Mouse (Mus musculus): ENCODE data around the gene Eif2ak4. TPM values are rescaled to one million over a fixed set of nuclear protein-coding genes. Genes with fewer than 3 reads are reported as not detected.

Eif2ak4 gene
- polyA plus RNA-seq, 1 experiment from 2014 or later, result 9.8 TPM

- peak; percentile 85 for ATAC-seq
- Histone ChIP-seq H3K9me3 (ENCODE audit: control insufficient read depth, low read length) (no peaks in the 10 kb centered on the region), H3K4me2 (ENCODE audit: low read length) (peak within 1 kb of the TSS; percentile 94), H3K4me3 (replicated peaks; ENCODE audit: low read length) (peak within 1 kb of the TSS; percentile 55), H3K9ac (replicated peaks; ENCODE audit: low read depth, low read length) (peak within 1 kb of the TSS; percentile 71), H3K36me3 (ENCODE audit: control insufficient read depth, insufficient read depth) (no peaks in the 10 kb centered on the region), H3K27ac (ENCODE audit: low read length) (peak within 1 kb of the TSS; percentile 30), H3K27me3 (replicated peaks; ENCODE audit: control insufficient read depth, insufficient read depth, low read length) (0 out of 2 replicates have a peak, but pooled peaks cover 7% of the 10 kb centered on the region), H3K4me1 (replicated peaks; ENCODE audit: control insufficient read depth, insufficient read depth, low read length) (peaks cover 9% of the 10 kb centered on the region)
- 0% methylated on average over 54 of the region's 59 CpGs for WGBS
Observed at GRCm38 (mm10) chr2:118372901-118373571, 15.4 kb upstream of the Eif2ak4 start, which contains the start of gene Gpr176. TSS of gene Gpr176 (minus strand) at chr2:118373419.

GRCm38 (mm10) chr2:118373572-118374279, 14.7 kb upstream of the Eif2ak4 start:
- Histone ChIP-seq H3K27me3 (replicated peaks; ENCODE audit: control insufficient read depth, insufficient read depth, low read length) (0 out of 2 replicates have a peak, but pooled peaks cover 7% of the 10 kb centered on the region), H3K4me1 (replicated peaks; ENCODE audit: control insufficient read depth, insufficient read depth, low read length) (peaks cover 9% of the 10 kb centered on the region), H3K4me3 (replicated peaks; ENCODE audit: low read length) (peak overlapping the region; percentile 55), H3K27ac (ENCODE audit: low read length) (peak overlapping the region; percentile 30), H3K9ac (replicated peaks; ENCODE audit: low read depth, low read length) (peak overlapping the region; percentile 71), H3K4me2 (ENCODE audit: low read length) (peak overlapping the region; percentile 94), H3K9me3 (ENCODE audit: control insufficient read depth, low read length) (no peaks in the 10 kb centered on the region), H3K36me3 (ENCODE audit: control insufficient read depth, insufficient read depth) (no peaks in the 10 kb centered on the region)
- peak; percentile 90 for ATAC-seq
- WGBS, result 2% methylated on average over 40 of the region's 43 CpGs

- Histone ChIP-seq H3K4me1 (replicated peaks; ENCODE audit: control insufficient read depth, insufficient read depth, low read length) (peaks cover 9% of the 10 kb centered on the region), H3K36me3 (ENCODE audit: control insufficient read depth, insufficient read depth) (no peaks in the 10 kb centered on the region), H3K4me3 (replicated peaks; ENCODE audit: low read length) (no peak overlapping the region), H3K9ac (replicated peaks; ENCODE audit: low read depth, low read length) (no peak overlapping the region), H3K27ac (ENCODE audit: low read length) (no peak overlapping the region), H3K4me2 (ENCODE audit: low read length) (no peak overlapping the region), H3K27me3 (replicated peaks; ENCODE audit: control insufficient read depth, insufficient read depth, low read length) (0 out of 2 replicates have a peak, but pooled peaks cover 5% of the 10 kb centered on the region), H3K9me3 (ENCODE audit: control insufficient read depth, low read length) (no peaks in the 10 kb centered on the region)
- WGBS, result 83% methylated on average over 1 of the region's 1 CpGs
- ATAC-seq, result no peak
Observed at GRCm38 (mm10) chr2:118375522-118375921, 12.9 kb upstream of the Eif2ak4 start.

- Histone ChIP-seq H3K9me3 (ENCODE audit: control insufficient read depth, low read length) (no peaks in the 10 kb centered on the region), H3K36me3 (ENCODE audit: control insufficient read depth, insufficient read depth) (no peaks in the 10 kb centered on the region), H3K27ac (ENCODE audit: low read length) (no peak overlapping the region), H3K27me3 (replicated peaks; ENCODE audit: control insufficient read depth, insufficient read depth, low read length) (0 out of 2 replicates have a peak, but pooled peaks cover 5% of the 10 kb centered on the region), H3K4me2 (ENCODE audit: low read length) (no peak overlapping the region), H3K9ac (replicated peaks; ENCODE audit: low read depth, low read length) (no peak overlapping the region), H3K4me3 (replicated peaks; ENCODE audit: low read length) (no peak overlapping the region), H3K4me1 (replicated peaks; ENCODE audit: control insufficient read depth, insufficient read depth, low read length) (peaks cover 9% of the 10 kb centered on the region)
- ATAC-seq, result no peak
Observed at GRCm38 (mm10) chr2:118375931-118376330, 12.5 kb upstream of the Eif2ak4 start.

GRCm38 (mm10) chr2:118379756-118380155, 8.7 kb upstream of the Eif2ak4 start:
- WGBS, result 7% methylated on average over 1 of the region's 1 CpGs
- H3K27ac ChIP-seq (ENCODE audit: low read length), result no peak overlapping the region
- no peaks in the 10 kb centered on the region for H3K4me1 ChIP-seq (replicated peaks; ENCODE audit: control insufficient read depth, insufficient read depth, low read length)
- H3K4me2 ChIP-seq (ENCODE audit: low read length), result no peak overlapping the region
- no peak overlapping the region for H3K9ac ChIP-seq (replicated peaks; ENCODE audit: low read depth, low read length)
- H3K27me3 ChIP-seq (replicated peaks; ENCODE audit: control insufficient read depth, insufficient read depth, low read length), result no peaks in the 10 kb centered on the region
- H3K9me3 ChIP-seq (ENCODE audit: control insufficient read depth, low read length), result no peaks in the 10 kb centered on the region
- ATAC-seq, result no peak
- H3K36me3 ChIP-seq (ENCODE audit: control insufficient read depth, insufficient read depth), result no peaks in the 10 kb centered on the region
- H3K4me3 ChIP-seq (replicated peaks; ENCODE audit: low read length), result no peak overlapping the region

- Histone ChIP-seq H3K27me3 (replicated peaks; ENCODE audit: control insufficient read depth, insufficient read depth, low read length) (no peaks in the 10 kb centered on the region), H3K4me1 (replicated peaks; ENCODE audit: control insufficient read depth, insufficient read depth, low read length) (no peaks in the 10 kb centered on the region), H3K4me3 (replicated peaks; ENCODE audit: low read length) (no peak overlapping the region), H3K9ac (replicated peaks; ENCODE audit: low read depth, low read length) (no peak overlapping the region), H3K4me2 (ENCODE audit: low read length) (no peak overlapping the region), H3K27ac (ENCODE audit: low read length) (no peak overlapping the region), H3K36me3 (ENCODE audit: control insufficient read depth, insufficient read depth) (no peaks in the 10 kb centered on the region), H3K9me3 (ENCODE audit: control insufficient read depth, low read length) (no peaks in the 10 kb centered on the region)
- no peak for ATAC-seq
- WGBS, result 77% methylated on average over 5 of the region's 5 CpGs
Observed at GRCm38 (mm10) chr2:118383387-118383786, 5.0 kb upstream of the Eif2ak4 start.

- WGBS, result 66% methylated on average over 3 of the region's 3 CpGs
- Histone ChIP-seq H3K4me2 (ENCODE audit: low read length) (peak overlapping the region; percentile 55), H3K9ac (replicated peaks; ENCODE audit: low read depth, low read length) (no peak overlapping the region), H3K27ac (ENCODE audit: low read length) (no peak overlapping the region), H3K36me3 (ENCODE audit: control insufficient read depth, insufficient read depth) (no peaks in the 10 kb centered on the region), H3K27me3 (replicated peaks; ENCODE audit: control insufficient read depth, insufficient read depth, low read length) (no peaks in the 10 kb centered on the region), H3K4me3 (replicated peaks; ENCODE audit: low read length) (no peak overlapping the region), H3K9me3 (ENCODE audit: control insufficient read depth, low read length) (no peaks in the 10 kb centered on the region), H3K4me1 (replicated peaks; ENCODE audit: control insufficient read depth, insufficient read depth, low read length) (peaks cover 3% of the 10 kb centered on the region)
- no peak for ATAC-seq
Observed at GRCm38 (mm10) chr2:118389569-118389968, 1.2 kb downstream of the Eif2ak4 start.

- no peak overlapping the region for H3K27ac ChIP-seq (ENCODE audit: low read length)
- H3K4me1 ChIP-seq (replicated peaks; ENCODE audit: control insufficient read depth, insufficient read depth, low read length), result peaks cover 3% of the 10 kb centered on the region
- WGBS, result 80% methylated on average over 5 of the region's 5 CpGs
- no peak overlapping the region for H3K4me2 ChIP-seq (ENCODE audit: low read length)
- no peaks in the 10 kb centered on the region for H3K27me3 ChIP-seq (replicated peaks; ENCODE audit: control insufficient read depth, insufficient read depth, low read length)
- no peak for ATAC-seq
- H3K36me3 ChIP-seq (ENCODE audit: control insufficient read depth, insufficient read depth), result no peaks in the 10 kb centered on the region
- H3K9ac ChIP-seq (replicated peaks; ENCODE audit: low read depth, low read length), result no peak overlapping the region
- no peaks in the 10 kb centered on the region for H3K9me3 ChIP-seq (ENCODE audit: control insufficient read depth, low read length)
- H3K4me3 ChIP-seq (replicated peaks; ENCODE audit: low read length), result no peak overlapping the region
Observed at GRCm38 (mm10) chr2:118390072-118390471, 1.7 kb downstream of the Eif2ak4 start.

GRCm38 (mm10) chr2:118391201-118391600, 2.8 kb downstream of the Eif2ak4 start:
- no peaks in the 10 kb centered on the region for H3K9me3 ChIP-seq (ENCODE audit: control insufficient read depth, low read length)
- H3K27ac ChIP-seq (ENCODE audit: low read length), result no peak overlapping the region
- no peak for ATAC-seq
- H3K4me2 ChIP-seq (ENCODE audit: low read length), result no peak overlapping the region
- H3K36me3 ChIP-seq (ENCODE audit: control insufficient read depth, insufficient read depth), result no peaks in the 10 kb centered on the region
- H3K27me3 ChIP-seq (replicated peaks; ENCODE audit: control insufficient read depth, insufficient read depth, low read length), result no peaks in the 10 kb centered on the region
- H3K4me1 ChIP-seq (replicated peaks; ENCODE audit: control insufficient read depth, insufficient read depth, low read length), result peaks cover 3% of the 10 kb centered on the region
- no peak overlapping the region for H3K9ac ChIP-seq (replicated peaks; ENCODE audit: low read depth, low read length)
- WGBS, result 64% methylated on average over 5 of the region's 5 CpGs
- H3K4me3 ChIP-seq (replicated peaks; ENCODE audit: low read length), result no peak overlapping the region
